Mouse (Mus musculus) B cell, adult 67 days (primary cell): ENCODE data around the gene Cma1. TPM values are rescaled to one million over a fixed set of nuclear protein-coding genes. Genes with fewer than 3 reads are reported as not detected.

Experiments used
- total RNA-seq, 2 experiments: library from RNA; stranded (reverse); gene quantifications; 4 replicates each; pipeline ENCODE4 v1.2.4; 2023

Cma1 gene
- total RNA-seq, result not detected

GRCm38 (mm10) chr14:55944575-55944974 is at the start of gene Cma1:
Cma1 (minus strand) TSS chr14:55944675.

GRCm38 (mm10) chr14:55950346-55951030 is 6.0 kb upstream of the Cma1 start, which contains the start of gene Cma2:
Cma2 (plus strand) TSS chr14:55950980.

GRCm38 (mm10) chr14:55899701-55900413 is 44.6 kb downstream of the Cma1 start, which contains the start of gene Sdr39u1:
Sdr39u1 (minus strand) TSS chr14:55900293.

Other genes starting within 250 kb of the Cma1 start
- 1 to 10 TPM; 1.8 to 2.0 TPM for gene Tgm1, start 230.7 kb downstream of the Cma1 start, total RNA-seq
- 10 to 100 TPM; 81.0 to 97.5 TPM for gene Rabggta, start 222.4 kb downstream of the Cma1 start, total RNA-seq
- gene Dhrs1, start 199.0 kb downstream of the Cma1 start, total RNA-seq, result 10 to 100 TPM; 25.6 to 29.9 TPM
- gene Nop9, start 199.0 kb downstream of the Cma1 start, total RNA-seq, result 10 to 100 TPM; 32.3 to 39.4 TPM
- gene Cideb, start 186.2 kb downstream of the Cma1 start, total RNA-seq, result not detected
- under 1 TPM; 0.52 to 0.53 TPM for gene Ltb4r2, start 183.2 kb downstream of the Cma1 start, total RNA-seq
- not detected for gene Ltb4r1, start 178.7 kb downstream of the Cma1 start, total RNA-seq
- gene Adcy4, start 160.6 kb downstream of the Cma1 start, total RNA-seq, result under 1 TPM in 1 of 2 experiments, not detected in 1; 0.44 TPM
- gene Ripk3, start 155.8 kb downstream of the Cma1 start, total RNA-seq, result 10 to 100 TPM; 57.2 to 75.3 TPM
- not detected for gene Nfatc4, start 121.5 kb downstream of the Cma1 start, total RNA-seq
- not detected for gene Nynrin, start 90.7 kb downstream of the Cma1 start, total RNA-seq
- under 1 TPM in 1 of 2 experiments, not detected in 1; 0.32 TPM for gene Cbln3, start 60.3 kb downstream of the Cma1 start, total RNA-seq
- 100 to 1,000 TPM; 111 to 115 TPM for gene Khnyn, start 59.7 kb downstream of the Cma1 start, total RNA-seq
- 10 to 100 TPM; 24.9 to 30.8 TPM for gene Sdr39u1, start 44.4 kb downstream of the Cma1 start, total RNA-seq
- not detected for gene Cma2, start 6.3 kb upstream of the Cma1 start, total RNA-seq
- gene Mcpt1, start 73.3 kb upstream of the Cma1 start, total RNA-seq, result not detected
- gene Mcpt9, start 85.8 kb upstream of the Cma1 start, total RNA-seq, result not detected
- not detected for gene Mcpt2, start 97.4 kb upstream of the Cma1 start, total RNA-seq
- not detected for gene Mcpt4, start 117.6 kb upstream of the Cma1 start, total RNA-seq
- gene Mcpt8, start 140.6 kb upstream of the Cma1 start, total RNA-seq, result not detected
- gene Ctsg, start 157.9 kb upstream of the Cma1 start, total RNA-seq, result not detected
- gene Gzme, start 175.9 kb upstream of the Cma1 start, total RNA-seq, result not detected
- not detected for gene Gzmd, start 187.9 kb upstream of the Cma1 start, total RNA-seq
- not detected for gene Gzmg, start 214.9 kb upstream of the Cma1 start, total RNA-seq
- gene Gzmn, start 229.9 kb upstream of the Cma1 start, total RNA-seq, result not detected